Mouse (Mus musculus): ENCODE measurements around the gene Slc9a9. TPM values are rescaled to one million over a fixed set of nuclear protein-coding genes. Genes with fewer than 3 reads are reported as not detected.

Slc9a9 gene
- total and polyA plus RNA-seq, 2 experiments from 2014 or later: 6.0 to 6.7 TPM

DNA sequence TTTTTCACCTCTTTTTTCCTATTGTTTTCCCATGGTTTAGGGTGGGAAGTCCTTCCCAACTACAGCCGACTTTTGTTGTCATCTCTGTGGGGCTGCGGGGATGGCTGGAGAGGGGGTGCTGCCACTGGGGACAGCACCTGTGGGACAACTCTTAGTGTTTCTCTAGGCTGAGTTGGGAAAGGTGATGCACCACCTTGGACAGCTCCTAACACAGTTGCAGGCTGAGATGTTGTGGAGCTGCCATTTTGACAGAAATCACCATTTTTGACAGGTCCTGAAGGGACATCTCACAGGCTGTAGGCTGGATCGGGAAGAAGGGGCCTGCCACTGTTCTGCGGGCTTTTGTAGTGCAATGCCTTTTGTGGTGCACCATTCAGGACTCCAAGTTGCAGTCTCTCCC is 13.4 kb upstream of the Slc9a9 start:
- no peak for DNase-seq (ENCODE audit: low spot score)
- no peaks in the 10 kb centered on the region for H3K4me1 ChIP-seq (ENCODE audit: insufficient read depth, low read length)
- WGBS: 78% methylated on average over 4 of the region's 4 CpGs
- H3K9ac ChIP-seq (replicated peaks; ENCODE audit: low read length, poor library complexity, severe bottlenecking): no peak overlapping the region
- no peak overlapping the region for H3K27ac ChIP-seq (ENCODE audit: low read depth, low read length)
- no peaks in the 10 kb centered on the region for H3K9me3 ChIP-seq (ENCODE audit: low read length)
- no peak overlapping the region for H3K4me3 ChIP-seq (ENCODE audit: low read depth, low read length)
- H3K27me3 ChIP-seq (ENCODE audit: insufficient read depth, low read length): no peaks in the 10 kb centered on the region
- no peaks in the 10 kb centered on the region for H3K36me3 ChIP-seq (ENCODE audit: insufficient read depth, low read length)
- no peak overlapping the region for H3K4me2 ChIP-seq (ENCODE audit: low read depth, low read length, poor library complexity, severe bottlenecking)
- no peak for TF ChIP-seq CTCF (IDR thresholded peaks at IDR 0.05)
- no peak for ATAC-seq (ENCODE audit: low FRiP score)

DNA sequence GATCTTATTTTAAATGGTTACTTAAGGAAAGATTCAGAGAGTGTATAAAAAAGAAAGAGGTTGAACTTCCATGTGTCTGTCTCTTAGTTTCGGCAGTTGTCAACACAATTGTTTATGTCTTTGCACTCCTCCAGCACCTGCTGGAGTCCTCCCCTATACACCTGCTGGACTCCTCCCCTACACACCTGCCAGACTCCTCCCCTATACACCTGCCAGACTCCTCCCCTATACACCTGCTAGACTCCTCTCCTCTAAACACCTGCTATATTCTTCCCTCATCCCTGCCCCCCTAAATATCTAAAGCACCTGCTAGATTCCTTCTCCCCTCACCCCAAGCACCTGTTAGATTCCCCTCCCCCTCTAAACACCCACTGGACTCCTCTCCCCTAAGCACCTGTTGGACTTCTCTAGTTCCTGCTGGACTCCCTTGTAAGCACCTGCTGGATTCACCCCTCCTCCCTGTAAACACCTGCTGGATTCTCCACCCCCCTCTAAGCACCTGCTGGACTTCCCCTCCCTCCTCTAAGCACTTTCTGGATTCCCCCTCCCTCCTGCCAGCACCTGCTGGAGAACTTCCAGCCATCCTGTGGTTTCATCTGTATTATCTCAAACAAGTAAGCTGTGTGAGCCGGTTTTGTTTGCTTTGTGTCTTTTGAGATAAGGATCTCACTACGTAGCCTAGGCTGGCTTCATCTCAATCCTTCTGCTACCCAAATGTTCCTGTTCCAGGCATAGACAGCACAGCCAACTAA is 10.1 kb upstream of the Slc9a9 start:
- ATAC-seq (ENCODE audit: low FRiP score): no peak
- H3K4me2 ChIP-seq (ENCODE audit: low read depth, low read length, poor library complexity, severe bottlenecking): no peak overlapping the region
- H3K9me3 ChIP-seq (ENCODE audit: low read length): no peaks in the 10 kb centered on the region
- DNase-seq (ENCODE audit: low spot score): no peak
- WGBS: 58% methylated on average over 3 of the region's 3 CpGs
- no peaks in the 10 kb centered on the region for H3K4me1 ChIP-seq (ENCODE audit: insufficient read depth, low read length)
- H3K27ac ChIP-seq (ENCODE audit: low read depth, low read length): no peak overlapping the region
- no peak for TF ChIP-seq CTCF (IDR thresholded peaks at IDR 0.05)
- H3K36me3 ChIP-seq (ENCODE audit: insufficient read depth, low read length): no peaks in the 10 kb centered on the region
- H3K9ac ChIP-seq (replicated peaks; ENCODE audit: low read length, poor library complexity, severe bottlenecking): no peak overlapping the region
- no peaks in the 10 kb centered on the region for H3K27me3 ChIP-seq (ENCODE audit: insufficient read depth, low read length)
- H3K4me3 ChIP-seq (ENCODE audit: low read depth, low read length): no peak overlapping the region

DNA sequence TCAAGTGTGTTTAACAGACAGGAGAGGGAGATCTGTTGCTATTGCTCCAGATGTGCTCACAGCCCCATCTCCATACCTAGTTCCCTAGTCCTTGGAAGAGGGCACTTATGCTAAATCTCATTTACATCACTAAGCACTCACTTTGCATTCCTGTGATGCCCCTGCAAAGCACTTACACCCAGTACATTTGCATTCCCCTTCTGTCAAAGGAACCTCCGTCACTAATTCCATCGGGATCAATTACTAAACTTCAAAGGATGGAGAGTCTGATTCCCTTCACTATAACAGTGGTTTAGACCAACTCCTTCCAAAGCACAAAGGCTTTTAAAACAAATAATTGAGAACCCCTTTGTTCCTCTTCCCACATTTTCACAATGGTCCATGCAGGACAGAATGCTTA is 7.9 kb upstream of the Slc9a9 start:
- H3K9me3 ChIP-seq (ENCODE audit: low read length): no peaks in the 10 kb centered on the region

DNA sequence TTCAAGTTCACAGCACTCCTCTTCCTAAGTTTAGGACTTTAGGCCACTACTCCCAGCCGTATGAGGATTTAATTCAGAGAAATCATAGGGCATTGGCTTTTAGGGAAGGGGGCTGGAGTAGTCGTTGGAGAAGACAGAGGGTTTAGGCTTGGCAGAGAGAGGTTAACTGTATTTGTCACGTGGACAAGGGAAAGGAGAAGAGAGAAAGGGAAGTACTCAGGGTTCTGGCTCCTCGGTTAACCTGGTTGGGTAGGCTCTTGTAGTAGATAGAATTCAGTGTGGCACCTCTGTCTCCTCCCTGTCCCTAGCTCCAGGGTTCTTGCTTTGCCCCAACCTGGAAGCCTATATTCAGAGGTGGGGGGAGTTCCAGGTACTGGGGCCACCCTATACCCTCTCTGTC is 4.5 kb upstream of the Slc9a9 start:
- no peaks in the 10 kb centered on the region for H3K9me3 ChIP-seq (ENCODE audit: low read length)
- no peak for DNase-seq (ENCODE audit: low spot score)
- H3K9ac ChIP-seq (replicated peaks; ENCODE audit: low read length, poor library complexity, severe bottlenecking): no peak overlapping the region
- WGBS: 85% methylated on average over 4 of the region's 4 CpGs
- TF ChIP-seq CTCF (IDR thresholded peaks at IDR 0.05): no peak
- no peaks in the 10 kb centered on the region for H3K4me1 ChIP-seq (ENCODE audit: insufficient read depth, low read length)
- H3K27ac ChIP-seq (ENCODE audit: low read depth, low read length): no peak overlapping the region
- no peak overlapping the region for H3K4me3 ChIP-seq (ENCODE audit: low read depth, low read length)
- no peaks in the 10 kb centered on the region for H3K27me3 ChIP-seq (ENCODE audit: insufficient read depth, low read length)
- no peak overlapping the region for H3K4me2 ChIP-seq (ENCODE audit: low read depth, low read length, poor library complexity, severe bottlenecking)
- ATAC-seq (ENCODE audit: low FRiP score): no peak
- no peaks in the 10 kb centered on the region for H3K36me3 ChIP-seq (ENCODE audit: insufficient read depth, low read length)

More for the DNA sequence above, 7.9 kb upstream of the Slc9a9 start:
- H3K4me2 ChIP-seq (ENCODE audit: low read depth, low read length, poor library complexity, severe bottlenecking): no peak overlapping the region
- DNase-seq (ENCODE audit: low spot score): no peak
- H3K27ac ChIP-seq (ENCODE audit: low read depth, low read length): no peak overlapping the region
- no peak for TF ChIP-seq CTCF (IDR thresholded peaks at IDR 0.05)
- H3K4me1 ChIP-seq (ENCODE audit: insufficient read depth, low read length): no peaks in the 10 kb centered on the region
- 7% methylated on average over 2 of the region's 2 CpGs for WGBS
- H3K9ac ChIP-seq (replicated peaks; ENCODE audit: low read length, poor library complexity, severe bottlenecking): no peak overlapping the region
- H3K27me3 ChIP-seq (ENCODE audit: insufficient read depth, low read length): no peaks in the 10 kb centered on the region
- no peaks in the 10 kb centered on the region for H3K36me3 ChIP-seq (ENCODE audit: insufficient read depth, low read length)
- ATAC-seq (ENCODE audit: low FRiP score): no peak
- H3K4me3 ChIP-seq (ENCODE audit: low read depth, low read length): no peak overlapping the region

DNA sequence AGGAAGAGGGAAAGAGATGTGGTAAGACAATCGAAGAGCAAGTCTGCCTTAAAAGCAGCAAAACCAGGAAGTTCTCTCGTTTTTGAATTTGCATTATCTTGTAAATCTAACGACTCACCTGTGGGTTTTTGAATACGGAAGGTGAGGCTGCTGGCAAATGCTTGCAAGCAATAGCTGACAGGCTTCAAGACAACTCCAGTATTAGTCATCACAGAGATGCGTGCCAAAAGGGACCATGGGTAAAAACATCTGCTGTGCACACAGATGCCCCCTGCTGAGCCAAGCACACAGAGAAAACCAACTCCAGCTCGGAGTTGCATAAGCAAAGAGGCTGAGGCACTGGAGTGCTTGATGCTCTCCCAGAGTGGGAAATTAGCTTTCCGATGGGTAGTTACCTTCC is 1.1 kb upstream of the Slc9a9 start:
- no peaks in the 10 kb centered on the region for H3K9me3 ChIP-seq (ENCODE audit: low read length)
- no peaks in the 10 kb centered on the region for H3K27me3 ChIP-seq (ENCODE audit: insufficient read depth, low read length)
- H3K9ac ChIP-seq (replicated peaks; ENCODE audit: low read length, poor library complexity, severe bottlenecking): no peak overlapping the region
- DNase-seq (ENCODE audit: low spot score) (peak; percentile 53), ATAC-seq (ENCODE audit: low FRiP score) (no peak)
- no peaks in the 10 kb centered on the region for H3K36me3 ChIP-seq (ENCODE audit: insufficient read depth, low read length)
- H3K27ac ChIP-seq (ENCODE audit: low read depth, low read length): no peak overlapping the region
- peak; percentile 26; the same call in 1 of the 2 replicates for TF ChIP-seq CTCF (IDR thresholded peaks at IDR 0.05)
- H3K4me1 ChIP-seq (ENCODE audit: insufficient read depth, low read length): peaks cover 5% of the 10 kb centered on the region; the same call in 1 of the 2 replicates
- H3K4me2 ChIP-seq (ENCODE audit: low read depth, low read length, poor library complexity, severe bottlenecking): peak overlapping the region; percentile 71; the same call in 1 of the 2 replicates
- WGBS: 44% methylated on average over 7 of the region's 7 CpGs
- H3K4me3 ChIP-seq (ENCODE audit: low read depth, low read length): no peak overlapping the region

DNA sequence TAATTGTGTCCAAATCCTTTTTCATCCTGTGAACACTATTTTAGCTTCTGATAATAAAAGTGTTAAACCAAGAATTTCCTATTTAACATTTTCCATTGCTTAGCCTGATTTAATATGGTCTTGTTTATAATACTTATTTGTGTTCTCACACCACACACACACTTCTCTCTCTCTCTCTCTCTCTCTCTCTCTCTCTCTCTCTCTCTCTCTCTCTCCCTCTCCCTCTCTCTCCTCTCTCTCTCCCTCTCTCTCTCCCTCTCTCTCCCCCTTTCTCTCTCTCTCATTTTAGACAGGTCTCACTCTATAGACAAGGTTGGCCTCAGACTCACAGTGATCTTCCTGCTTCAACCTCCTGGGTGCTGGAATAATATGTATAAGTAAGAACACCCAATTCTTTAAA is 995 bp downstream of the Slc9a9 start:
- DNase-seq (ENCODE audit: low spot score): no peak
- Histone ChIP-seq H3K27me3 (ENCODE audit: insufficient read depth, low read length) (no peaks in the 10 kb centered on the region), H3K9ac (replicated peaks; ENCODE audit: low read length, poor library complexity, severe bottlenecking) (peak overlapping the region; percentile 58; the same call in 1 of the 2 replicates), H3K4me1 (ENCODE audit: insufficient read depth, low read length) (peaks cover 5% of the 10 kb centered on the region; the same call in 1 of the 2 replicates), H3K27ac (ENCODE audit: low read depth, low read length) (peak overlapping the region; percentile 70; the same call in 1 of the 2 replicates), H3K4me2 (ENCODE audit: low read depth, low read length, poor library complexity, severe bottlenecking) (peak overlapping the region; percentile 71), H3K36me3 (ENCODE audit: insufficient read depth, low read length) (no peaks in the 10 kb centered on the region), H3K9me3 (ENCODE audit: low read length) (no peaks in the 10 kb centered on the region), H3K4me3 (ENCODE audit: low read depth, low read length) (peak overlapping the region; percentile 60)
- no peak for ATAC-seq (ENCODE audit: low FRiP score)
- TF ChIP-seq CTCF (IDR thresholded peaks at IDR 0.05): no peak
